Mouse (Mus musculus): ENCODE measurements around the gene Zfand2a.

Gene Zfand2a

DNA sequence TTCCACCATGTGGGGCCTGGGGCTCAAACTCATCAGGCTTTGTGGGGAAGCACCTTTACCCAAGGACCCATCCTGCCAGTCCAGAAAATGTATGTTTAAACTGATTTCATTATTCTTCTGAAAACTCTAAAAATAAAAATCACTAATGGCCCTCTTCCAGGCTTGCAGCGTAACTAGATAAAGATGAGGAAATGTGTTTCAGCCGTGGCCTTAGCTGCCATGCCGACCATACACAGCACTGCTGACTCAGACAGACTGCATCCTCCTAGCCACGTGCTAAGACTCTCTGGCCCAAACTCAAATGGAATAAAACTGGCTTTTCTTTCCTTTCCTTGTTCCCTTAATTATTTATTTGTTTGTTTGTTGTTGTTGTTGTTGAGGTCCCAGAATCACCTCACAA lies 19.5 kb downstream of the Zfand2a start:
- DNase-seq, result no peak

DNA sequence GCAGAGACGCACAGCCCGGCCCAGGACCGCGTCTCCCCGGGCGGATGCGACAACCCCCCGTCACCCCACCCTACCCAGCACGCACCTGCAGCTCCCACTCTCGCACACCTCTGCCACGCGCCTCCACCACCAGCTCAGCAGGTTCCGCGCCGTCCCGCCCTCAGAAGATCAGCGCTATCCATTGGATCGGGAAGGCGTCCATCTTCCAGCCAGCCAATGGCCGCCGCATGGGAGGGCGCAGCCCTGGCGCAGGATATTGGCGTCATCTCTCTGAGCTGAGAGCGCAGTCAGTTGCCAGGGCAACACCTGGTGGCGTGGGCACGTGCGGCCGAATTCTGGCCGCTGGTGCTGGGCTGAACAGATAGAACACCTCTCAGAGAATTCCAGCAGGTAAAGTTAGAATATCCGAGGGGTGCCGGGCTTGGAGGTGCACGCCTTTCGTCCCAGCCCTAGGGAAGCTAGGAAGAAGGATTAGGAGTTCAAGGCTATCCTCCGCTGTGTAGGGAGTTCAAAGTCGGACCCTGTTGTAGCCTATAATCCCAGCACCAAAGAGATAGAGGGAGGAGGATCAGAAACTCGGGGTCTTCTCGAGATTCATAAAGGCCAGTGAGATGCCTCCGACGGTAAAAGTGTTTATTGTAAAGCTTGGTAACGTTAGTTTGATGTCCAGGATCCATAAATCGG lies 23.8 kb downstream of the Zfand2a start, which contains the start of gene 3110082I17Rik:
3110082I17Rik (minus strand) TSS at position 144 of the 684 bp plus-strand sequence.
- DNase-seq, result peak; percentile 99

DNA sequence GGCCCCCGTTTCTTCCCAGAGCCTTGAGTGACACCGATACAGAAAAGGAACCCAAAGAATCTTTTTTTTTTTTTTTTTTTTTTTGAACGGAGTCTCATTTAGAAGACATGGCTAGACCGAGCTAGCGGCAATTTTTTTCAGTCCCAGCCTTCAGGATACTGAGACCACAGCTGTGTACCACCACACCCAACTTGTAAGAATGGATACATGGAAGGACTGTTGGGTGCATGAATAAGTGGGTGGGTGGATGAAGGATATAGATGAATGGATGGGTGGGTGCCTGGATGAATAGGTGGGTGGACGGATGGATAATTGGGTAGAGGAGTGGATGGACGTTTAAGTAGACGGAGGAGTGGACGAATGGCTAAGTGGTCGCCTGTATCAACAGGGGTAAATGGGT lies 24.4 kb downstream of the Zfand2a start:
- no peak for DNase-seq

DNA sequence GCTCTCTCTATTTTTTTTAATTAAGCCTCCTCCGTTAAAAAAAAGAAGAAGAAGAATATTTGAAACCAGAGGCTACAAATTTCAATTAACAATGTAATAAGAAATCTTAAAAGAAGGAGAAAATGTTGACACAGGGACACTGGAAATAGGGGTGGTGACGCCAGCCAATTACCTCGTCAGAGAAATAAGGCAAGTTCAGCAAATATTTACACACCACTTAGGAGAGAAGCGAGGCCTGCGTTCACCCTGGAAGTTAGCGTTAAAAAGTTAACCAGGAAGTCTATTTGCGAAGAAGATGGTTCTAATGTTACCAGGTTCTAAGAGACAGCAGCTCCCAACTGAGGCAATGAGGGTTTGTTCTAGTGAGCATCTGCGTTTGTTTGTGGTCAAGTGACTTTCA lies 27.1 kb downstream of the Zfand2a start:
- DNase-seq, result no peak

DNA sequence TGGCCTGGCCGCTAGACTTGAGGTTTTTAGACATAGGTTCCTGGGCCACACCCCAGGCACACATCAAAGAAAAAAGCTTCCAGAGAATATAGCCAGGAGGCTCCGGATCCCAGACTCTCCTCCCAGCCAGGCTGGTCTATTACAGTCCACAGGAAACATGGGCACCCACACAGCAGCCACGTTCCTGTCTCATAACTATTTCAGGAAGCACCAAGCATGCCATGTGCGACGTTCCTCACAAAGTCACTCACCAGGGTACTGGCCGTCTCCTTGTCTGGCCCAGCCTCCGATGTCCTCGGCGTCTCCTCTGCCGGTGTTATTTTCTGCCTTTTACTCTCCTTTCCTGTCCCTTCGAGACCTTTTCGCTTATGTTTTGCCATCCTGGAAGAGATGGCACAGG lies 29.2 kb downstream of the Zfand2a start:
- DNase-seq, result no peak

DNA sequence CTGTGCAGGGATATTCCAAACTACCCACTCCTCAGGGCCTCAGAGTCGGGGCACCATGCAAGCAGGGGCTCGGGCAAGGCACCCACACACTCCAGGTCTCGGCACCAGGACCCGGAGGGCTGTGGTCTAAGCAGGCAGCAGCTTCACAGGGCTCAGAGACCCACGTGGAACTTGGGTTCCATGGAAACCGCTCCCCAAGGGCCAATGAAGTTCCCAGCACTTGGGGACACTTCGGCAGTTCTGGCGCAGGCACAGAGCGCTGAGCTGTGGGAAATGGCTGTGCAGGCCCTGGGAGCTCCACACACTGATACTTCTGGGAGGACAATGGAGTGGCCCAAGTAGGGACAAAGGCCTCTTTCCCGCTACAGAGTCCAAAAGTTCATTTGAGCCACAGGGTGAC lies 31.3 kb downstream of the Zfand2a start:
- no peak for DNase-seq

DNA sequence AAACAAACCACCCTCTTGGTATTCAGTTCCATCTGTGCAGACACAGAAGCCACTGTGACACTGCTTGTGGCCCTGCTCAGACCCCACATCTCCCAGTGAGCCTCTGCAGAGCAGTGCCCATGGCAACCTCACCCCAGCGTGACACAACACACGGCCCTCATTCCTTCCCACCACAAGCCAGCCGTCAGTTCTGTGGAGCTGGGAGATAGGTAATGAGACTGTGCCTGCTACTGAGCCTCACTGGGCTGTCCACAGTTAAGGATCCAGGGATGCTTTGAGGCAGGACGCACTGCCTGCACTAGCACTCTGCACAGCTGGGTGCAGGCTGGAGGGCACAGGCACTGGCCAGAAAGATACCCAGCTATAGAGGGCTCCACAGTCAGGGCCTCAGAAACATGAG lies 34.4 kb downstream of the Zfand2a start:
- DNase-seq, result no peak

DNA sequence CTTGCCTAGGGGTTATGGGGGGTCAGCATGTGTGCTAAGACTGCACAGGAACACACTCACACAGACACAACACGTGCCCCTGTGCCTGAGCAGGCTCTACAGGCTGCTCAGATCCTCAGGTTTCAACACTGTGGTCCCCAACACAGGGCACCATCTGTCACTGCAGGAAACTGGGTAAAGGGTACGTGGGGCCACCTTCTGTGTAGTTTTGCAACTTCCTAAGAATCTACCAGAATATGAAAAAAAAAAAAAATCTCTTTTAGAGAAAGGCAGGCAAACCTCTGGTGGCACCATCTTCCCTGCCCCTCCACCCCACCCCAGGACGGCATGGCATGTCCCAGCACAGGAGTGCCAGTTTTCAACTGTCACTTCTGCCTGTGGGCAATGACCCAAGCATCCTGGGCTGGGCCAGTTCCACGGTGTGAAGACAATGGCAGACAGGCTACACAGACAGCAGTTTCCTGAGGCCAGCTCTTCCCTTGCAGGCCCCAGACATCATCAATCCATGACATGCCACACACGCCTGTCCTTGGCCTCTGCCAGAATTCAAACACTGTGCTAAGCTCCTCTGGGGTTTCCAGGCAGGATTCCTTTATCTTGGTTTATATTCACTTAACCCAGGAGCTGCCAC lies 35.1 kb downstream of the Zfand2a start:
- no peak for DNase-seq

DNA sequence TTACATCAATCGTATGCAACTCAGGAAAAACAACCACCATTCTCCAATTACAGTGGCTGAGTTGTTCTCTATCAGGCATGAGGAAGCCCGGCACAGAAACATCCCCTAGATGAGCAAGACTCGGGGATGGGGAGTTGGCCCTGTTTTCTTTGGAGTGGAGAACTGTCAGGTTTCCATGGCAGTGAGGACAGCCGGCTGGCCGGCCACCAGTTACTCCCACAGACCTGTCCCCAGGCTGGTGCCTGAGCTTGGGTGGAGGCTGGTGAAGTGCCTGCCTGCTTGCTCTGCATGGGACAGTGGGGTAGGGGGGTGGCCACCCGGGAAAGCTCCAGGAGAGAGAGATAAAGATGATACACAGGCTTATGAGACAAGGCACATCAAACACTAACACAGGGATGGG lies 36.3 kb downstream of the Zfand2a start:
- no peak for DNase-seq

DNA sequence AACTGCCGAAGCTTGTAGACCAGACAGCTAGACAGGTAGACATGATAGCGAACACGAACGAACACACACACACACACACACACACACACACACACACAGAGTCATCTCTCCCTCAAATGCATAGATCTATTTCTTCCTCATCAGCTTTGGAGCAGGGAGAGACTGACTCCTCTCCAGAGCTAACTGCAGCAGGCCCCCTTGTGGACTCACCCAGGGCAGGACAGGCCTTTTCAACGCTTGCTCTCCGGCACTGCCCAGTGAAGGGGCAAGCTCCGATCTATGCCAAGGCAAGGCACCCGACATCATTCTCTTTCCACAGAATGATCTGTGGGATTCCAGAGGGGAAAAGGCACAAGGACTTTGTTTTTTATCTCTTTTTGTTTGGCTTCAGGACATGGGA lies 39.1 kb downstream of the Zfand2a start:
- DNase-seq, result no peak

DNA sequence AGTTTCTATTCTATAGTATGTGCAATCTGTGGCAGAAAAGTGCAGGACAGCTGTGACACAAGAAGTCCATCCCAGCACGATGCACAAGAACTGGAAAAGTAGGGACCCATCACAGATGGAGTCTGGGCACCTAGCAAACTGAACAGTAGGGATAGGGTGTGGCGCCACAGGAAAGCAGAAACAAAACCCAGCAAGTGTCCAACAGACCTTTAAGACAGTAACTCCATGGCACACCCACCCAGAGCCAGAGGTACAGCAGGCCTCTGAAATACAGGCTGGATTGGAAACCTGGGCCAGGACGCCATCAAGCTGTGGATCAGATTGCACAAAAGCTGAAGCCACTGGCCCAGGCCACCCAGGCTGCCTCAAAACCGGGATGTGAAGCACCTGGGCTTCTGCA lies 41.4 kb downstream of the Zfand2a start:
- DNase-seq, result no peak

DNA sequence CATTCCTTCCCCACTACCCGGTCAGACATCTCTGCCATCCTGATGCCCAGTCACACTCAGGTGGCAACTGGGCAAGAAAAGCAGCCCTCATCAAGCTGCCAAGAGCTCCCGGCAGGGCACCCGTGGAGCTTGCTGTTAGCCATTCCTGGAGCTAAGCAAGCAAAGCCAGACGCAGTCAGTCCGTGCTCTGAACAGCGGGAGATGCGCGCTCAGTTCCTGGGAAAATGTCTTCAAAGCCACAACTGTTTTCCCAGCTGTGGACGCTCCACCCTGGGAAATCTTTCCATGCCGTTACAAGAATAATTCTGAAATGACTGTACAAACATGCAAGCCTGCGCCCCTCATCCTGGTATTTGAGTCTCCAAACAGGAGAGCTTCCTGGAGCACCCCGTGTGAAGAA lies 41.9 kb downstream of the Zfand2a start:
- no peak for DNase-seq

DNA sequence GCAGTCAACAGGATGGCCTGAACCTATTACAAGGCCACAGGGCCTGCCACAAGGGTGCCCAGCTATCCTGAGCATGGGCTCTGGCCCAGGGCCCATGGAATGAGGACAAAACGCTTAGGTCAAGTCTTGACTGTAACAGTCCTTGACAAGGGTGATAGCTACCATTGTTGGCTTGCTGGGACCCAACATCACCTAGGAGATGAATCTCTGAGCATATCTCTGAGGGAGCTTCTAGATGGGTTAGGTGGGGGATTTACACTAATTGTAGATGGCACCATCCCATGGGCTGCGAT lies 42.7 kb downstream of the Zfand2a start:
- no peak for DNase-seq

DNA sequence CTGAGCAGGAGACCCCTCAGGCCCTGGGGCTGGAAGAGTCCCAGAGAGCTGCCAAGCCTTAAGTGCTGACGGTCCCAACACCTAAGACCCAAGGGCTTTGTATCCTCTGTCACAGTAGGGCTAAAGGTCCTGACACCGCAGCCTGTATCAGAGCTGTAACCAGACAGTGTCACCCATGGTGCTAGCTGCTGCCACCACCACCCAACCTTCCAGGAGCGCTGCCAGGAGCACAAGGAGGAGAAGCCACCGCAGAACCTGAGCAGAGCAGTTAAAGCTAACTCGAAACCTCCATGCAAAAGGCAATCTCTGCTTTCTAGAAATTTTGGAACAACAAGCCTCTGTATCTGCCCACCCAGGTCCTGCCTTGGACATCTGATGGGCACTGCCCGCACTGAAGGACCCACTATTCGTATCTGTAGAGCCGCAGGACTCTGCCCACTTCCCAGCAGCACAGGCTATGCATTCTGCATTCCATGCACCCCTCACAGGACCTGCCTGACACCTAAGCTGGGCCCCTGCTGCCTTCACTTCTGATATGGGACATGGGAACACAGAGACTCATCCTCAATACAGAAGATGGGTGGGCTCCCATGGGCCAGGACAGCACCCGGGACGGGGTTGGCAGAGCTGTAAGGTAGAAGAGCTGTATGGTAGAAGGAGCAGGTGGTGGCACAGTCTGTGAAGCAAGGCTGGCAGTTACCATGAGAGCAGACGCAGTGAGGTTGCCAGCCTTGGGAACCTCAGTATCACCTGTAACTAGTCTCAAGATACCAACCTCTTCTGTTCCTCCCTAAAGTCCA lies 43.2 kb downstream of the Zfand2a start:
- no peak for DNase-seq

DNA sequence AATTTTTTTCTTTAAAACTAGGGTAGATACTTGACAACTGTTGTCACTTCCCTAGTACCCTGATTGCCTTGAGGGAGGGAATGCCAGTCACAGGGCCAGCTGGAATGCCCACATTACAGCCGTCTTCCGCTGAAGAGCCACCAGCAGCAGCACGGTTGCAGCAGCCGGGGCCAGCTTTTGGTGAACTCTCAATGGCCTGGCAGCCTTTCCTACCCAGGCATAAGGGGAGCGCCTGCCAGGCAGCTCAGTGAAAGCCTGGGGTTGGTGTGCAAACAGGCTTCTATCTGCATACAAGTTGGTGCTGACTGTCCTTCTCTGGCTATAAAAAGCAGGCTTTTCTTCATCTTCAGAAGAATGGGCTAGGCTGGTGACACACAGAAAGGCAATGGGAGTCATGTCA lies 43.9 kb downstream of the Zfand2a start:
- DNase-seq, result no peak

DNA sequence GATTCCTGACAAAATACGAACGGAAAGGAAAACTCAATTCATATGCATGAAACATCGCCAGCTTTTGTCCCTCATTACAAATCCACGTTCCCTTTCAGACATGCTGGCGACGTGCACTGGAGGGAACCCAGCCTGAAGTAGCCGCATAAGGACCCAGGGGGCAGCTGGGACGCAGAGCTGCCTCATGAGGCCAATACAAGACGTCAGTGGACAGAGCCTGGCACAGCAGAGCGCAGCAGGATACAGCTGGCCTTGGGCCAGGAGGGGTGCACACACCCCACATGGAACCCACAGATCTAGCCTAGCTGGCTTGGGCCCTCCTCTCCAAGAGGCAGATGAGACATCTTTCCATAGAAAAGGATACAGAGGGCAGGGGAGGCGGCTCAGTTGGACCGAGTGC lies 45.9 kb downstream of the Zfand2a start:
- DNase-seq, result no peak

DNA sequence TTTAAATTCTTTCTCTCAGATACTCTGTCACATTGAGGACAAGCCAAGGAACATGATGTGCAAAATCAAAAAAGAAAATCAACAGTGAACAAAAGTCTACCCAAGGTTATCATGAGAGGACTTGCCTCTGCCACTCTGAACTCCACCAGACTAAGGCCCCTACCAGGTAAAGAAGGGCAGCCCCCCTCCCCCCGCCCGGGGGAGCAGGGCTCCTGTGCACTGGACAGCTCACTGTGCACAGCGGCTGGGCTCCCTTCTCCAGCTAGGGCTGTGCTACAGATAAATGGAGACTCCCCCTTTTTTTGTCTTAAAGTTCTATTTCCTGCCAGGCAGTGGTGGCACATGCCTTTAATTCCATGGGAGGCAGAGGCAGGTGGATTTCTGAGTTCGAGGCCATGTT lies 46.6 kb downstream of the Zfand2a start:
- DNase-seq, result no peak

DNA sequence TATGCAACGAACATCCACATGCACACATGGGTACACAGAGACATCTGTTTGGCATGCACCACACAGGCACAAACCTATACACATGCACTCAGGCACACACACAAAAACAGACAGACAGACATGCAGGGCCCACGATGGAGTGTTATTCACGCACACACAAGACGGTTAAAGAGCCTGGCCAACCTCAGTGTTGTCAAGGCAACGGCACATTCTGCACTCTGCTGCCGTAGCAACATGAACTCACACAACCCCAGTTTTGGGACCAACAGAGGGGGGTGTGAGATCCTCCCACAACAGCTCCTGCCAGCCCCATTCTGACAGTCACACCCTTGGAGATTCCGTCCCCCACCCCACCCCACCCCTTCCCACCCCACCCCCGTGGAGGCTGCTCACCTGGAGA lies 49.4 kb downstream of the Zfand2a start:
- DNase-seq, result peak; percentile 55

DNA sequence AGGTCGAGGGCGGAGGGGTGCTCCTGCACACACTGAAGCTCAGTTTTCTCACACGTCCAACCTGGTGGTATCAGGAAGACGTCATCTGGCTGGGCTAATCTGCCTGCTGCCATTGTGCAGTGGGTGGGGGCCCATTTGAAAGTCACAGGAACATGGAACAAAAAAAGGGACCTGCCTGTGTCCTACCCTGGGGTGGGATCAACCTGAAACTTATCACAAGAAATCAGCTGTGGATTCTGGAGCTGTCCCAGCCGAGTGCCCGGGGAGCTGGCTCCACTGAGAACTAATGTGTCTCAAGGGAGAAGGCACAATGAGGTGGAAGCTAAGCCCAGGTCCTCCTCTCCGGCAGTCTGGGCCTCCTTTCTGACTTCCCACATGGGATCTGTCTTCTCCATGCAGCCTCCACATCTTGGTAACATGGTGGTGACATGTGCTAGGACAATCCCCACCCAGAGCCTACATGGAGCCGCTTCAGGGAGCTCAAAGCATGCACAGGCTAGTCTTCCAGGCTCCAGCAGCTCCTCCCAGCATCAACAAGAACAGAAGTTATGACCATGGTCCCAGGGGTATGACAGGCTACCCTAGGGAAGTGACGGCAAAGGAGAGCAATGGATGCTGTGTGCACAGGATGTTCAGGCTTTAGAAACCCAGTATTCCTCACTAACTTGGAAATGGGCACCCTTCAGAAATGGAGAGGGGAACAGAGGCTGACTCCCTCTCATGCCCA lies 50.3 kb downstream of the Zfand2a start:
- DNase-seq, result no peak

DNA sequence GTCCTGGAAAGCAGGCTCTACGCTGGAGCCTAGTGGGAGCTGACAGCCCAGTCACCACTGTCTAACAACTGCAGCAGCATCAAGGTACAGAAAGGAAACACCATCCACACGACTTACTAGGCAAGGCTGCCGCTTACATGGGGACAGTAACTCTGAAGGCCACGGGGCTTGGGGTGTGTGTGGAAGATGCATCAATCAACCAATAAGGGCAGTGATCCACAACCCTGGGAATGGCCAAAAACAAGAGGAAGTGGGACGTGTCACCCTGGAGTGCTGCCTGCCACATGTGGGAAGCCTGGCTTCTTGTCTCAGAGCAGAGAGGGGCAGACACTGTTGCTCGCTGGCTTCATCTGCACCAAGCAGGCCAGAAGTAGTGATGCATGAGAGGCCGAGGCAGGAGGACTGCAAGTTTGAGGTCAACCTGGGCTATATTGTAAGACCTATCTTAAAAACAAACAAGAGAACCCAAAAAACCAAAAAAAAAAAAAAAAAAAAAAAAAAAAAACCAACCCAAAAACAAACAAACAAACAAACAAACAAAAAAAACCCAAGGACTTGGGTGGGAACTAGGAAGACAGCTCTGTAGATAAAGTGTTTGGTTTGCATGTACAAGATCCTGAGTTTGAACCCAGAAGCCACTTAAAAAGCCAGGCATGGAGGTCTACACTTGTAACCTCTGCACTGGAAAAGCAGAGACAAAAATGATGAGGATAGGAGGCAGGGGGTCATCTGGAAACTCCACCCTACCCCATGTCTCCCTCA lies 51.4 kb downstream of the Zfand2a start:
- no peak for DNase-seq

DNA sequence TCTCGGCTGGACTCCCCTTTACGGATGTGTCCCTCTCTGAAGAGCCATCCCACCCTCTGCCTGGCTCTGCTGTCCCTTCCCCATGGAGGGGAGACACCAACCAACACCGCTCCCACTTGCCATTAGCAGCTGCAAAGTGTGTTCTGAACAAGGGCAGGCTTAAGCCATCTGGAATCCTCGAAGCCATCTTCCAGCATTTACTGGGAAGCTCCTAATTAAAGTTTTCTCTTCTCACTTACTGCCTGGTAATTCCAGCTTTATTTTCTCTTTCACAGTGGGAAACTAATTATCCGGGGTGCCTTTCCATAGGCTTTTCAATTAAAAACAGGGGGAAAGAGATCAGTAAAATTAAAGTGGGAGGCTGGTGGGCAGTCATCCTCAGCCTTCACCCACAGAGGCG lies 52.0 kb downstream of the Zfand2a start:
- DNase-seq, result no peak

DNA sequence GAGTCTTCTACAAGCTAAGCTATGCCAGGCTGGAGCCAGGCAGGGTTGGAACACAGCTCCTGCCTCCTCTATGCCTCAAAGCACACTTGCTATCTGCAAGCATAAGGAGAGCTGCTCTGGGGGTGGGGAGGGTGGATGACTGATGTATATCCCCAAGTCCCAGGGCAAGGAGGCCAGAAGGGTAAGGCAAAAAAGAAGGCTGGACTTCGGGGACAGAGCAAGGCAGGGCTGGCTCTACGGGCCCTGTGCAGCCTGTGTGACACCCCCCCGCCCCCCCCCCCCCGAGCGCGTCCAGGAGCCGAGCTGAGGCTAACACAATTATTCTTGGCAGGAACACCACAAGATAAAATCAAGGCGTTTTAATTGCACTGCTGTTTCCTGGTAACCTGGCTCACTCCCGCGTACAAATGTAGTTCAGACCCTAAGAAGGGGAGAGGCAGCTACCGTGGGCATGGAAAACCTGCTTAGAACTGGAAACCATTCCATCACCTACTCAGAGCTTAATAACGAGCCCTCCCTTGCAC lies 54.5 kb downstream of the Zfand2a start:
- DNase-seq, result no peak

DNA sequence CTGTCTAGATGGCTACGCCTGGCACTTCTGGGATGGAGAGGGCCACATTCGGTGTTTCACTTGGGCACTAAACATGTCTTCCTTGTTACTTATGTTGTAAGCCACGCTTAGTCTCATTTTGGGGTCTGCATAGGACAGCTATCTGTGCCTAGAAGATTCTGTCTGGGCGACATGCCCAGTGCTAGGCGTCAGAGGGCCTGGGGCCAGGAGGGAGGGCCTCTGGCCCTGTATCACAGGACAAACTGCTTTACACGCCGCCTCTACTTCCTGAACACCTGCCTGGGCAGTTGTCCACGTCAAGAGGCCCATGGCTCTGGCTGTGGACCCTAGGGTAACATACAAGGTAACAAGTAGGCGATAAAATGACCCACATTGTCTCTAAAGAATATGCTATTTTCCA lies 56.4 kb downstream of the Zfand2a start:
- no peak for DNase-seq

Measured in right cerebral cortex, postnatal 4 days (tissue).